Mouse (Mus musculus): ENCODE data around the gene Tmem117. TPM values are rescaled to one million over a fixed set of nuclear protein-coding genes. Genes with fewer than 3 reads are reported as not detected.

The Tmem117 gene
- total and polyA plus RNA-seq, 3 experiments: 0.16 TPM; not detected in 2

DNA sequence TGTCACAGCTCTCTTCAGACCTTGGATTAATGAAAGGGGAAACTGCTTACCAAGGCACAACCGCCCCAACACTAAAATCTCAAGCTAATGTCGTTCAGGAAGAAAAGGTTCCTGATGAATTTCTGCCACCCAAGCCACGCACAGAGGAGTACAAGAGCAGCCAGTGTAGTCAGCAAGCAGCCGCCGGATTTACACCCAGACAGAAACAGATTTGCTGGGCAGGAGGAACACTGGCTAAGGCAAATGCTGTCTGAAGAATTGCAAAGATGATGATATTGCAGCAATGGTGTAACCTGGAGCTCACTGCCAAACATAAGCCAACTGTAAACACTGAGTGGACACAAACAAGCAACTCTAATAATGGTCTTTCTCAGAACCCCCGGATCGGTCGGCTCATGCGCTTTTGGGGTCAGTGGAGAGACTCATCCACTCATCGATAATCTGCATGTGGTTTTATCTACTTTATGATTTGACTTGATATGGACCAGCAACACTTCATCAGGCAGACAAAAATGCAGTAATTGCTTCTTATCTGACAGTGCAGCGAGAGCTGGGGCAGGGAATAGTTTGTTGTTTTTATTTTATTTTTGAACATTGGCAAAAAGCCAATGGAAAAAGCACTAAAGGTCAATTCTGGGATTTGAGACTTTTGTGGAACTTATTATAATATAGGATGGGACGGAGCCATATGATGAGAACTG is 509.8 kb downstream of the Tmem117 start:
- H3K27me3 ChIP-seq (ENCODE audit: insufficient read depth, low read length): peaks cover 4% of the 10 kb centered on the region; the same call in 1 of the 2 replicates
- TF ChIP-seq GATA1 (IDR thresholded peaks at IDR 0.05; ENCODE audit: borderline replicate concordance, low read length): no peak
- DNase-seq (ENCODE audit: low spot score) (no peak), ATAC-seq (ENCODE audit: extremely low read depth, insufficient number of reproducible peaks, low FRiP score, poor library complexity, severe bottlenecking) (no peak)
- peaks cover 40% of the 10 kb centered on the region for H3K9me3 ChIP-seq (replicated peaks)
- H3K4me1 ChIP-seq (ENCODE audit: insufficient read depth, low read depth, low read length): no peaks in the 10 kb centered on the region; the same call in 1 of the 2 replicates
- no peaks in the 10 kb centered on the region for H3K36me3 ChIP-seq (replicated peaks)
- H3K4me3 ChIP-seq (ENCODE audit: low read depth, low read length): no peak overlapping the region

DNA sequence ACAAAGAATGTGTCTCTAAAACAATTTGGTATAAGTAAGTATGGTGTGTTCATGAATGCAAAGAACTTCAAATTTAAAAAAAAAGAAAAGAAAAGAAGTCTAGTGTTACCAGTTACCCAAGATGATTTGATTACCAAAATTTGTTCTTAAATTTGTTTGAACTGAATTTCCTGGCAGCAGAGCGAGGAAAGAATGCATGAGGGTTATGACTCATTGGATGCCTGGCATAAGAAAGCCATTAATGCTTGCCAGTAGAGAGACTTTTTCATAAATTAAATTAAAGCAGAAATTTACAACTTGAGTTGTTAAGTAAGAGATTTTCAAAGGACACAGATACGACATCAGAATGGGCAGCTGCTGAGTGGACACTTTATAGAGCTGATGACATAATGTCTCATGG is 515.1 kb downstream of the Tmem117 start:
- Histone ChIP-seq H3K27me3 (ENCODE audit: insufficient read depth, low read length) (no peaks in the 10 kb centered on the region), H3K9me3 (replicated peaks) (peaks cover 18% of the 10 kb centered on the region), H3K36me3 (replicated peaks) (no peaks in the 10 kb centered on the region), H3K4me1 (ENCODE audit: insufficient read depth, low read depth, low read length) (no peaks in the 10 kb centered on the region), H3K4me3 (ENCODE audit: low read depth, low read length) (no peak overlapping the region)
- DNase-seq (ENCODE audit: low spot score) (no peak), ATAC-seq (ENCODE audit: extremely low read depth, insufficient number of reproducible peaks, low FRiP score, poor library complexity, severe bottlenecking) (no peak)
- TF ChIP-seq GATA1 (IDR thresholded peaks at IDR 0.05; ENCODE audit: borderline replicate concordance, low read length): no peak

DNA sequence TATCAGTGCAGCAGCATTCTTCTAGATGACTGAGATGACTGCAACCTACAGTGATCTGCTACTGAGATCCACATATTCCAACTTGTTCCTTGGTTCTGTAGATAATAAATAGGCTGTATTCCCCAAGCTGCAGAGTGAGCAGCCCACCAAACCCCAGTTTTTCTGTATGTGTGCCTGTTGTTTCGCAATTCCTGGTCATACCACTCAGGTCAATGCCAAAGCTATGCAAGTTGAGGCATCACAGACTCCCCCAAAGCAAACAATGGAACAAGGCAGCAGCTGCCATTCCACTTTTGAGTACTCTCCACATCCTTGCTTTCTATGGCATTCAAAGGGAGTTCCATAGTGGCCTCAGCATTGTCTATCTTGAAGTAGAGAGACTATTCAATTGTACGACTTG is 516.1 kb downstream of the Tmem117 start:
- Histone ChIP-seq H3K4me3 (ENCODE audit: low read depth, low read length) (no peak overlapping the region), H3K36me3 (replicated peaks) (no peaks in the 10 kb centered on the region), H3K9me3 (replicated peaks) (peaks cover 19% of the 10 kb centered on the region), H3K27me3 (ENCODE audit: insufficient read depth, low read length) (no peaks in the 10 kb centered on the region), H3K4me1 (ENCODE audit: insufficient read depth, low read depth, low read length) (no peaks in the 10 kb centered on the region)
- DNase-seq (ENCODE audit: low spot score) (no peak), ATAC-seq (ENCODE audit: extremely low read depth, insufficient number of reproducible peaks, low FRiP score, poor library complexity, severe bottlenecking) (no peak)
- TF ChIP-seq GATA2 (IDR thresholded peaks at IDR 0.05; ENCODE audit: borderline replicate concordance, low read depth, low read length) (no peak), POLR2AphosphoS5 (IDR thresholded peaks at IDR 0.05; ENCODE audit: insufficient replicate concordance, low read depth, low read length) (no peak), TAL1 (conservative IDR thresholded peaks at IDR 0.05; ENCODE audit: low read depth, low read length) (no peak), CTCF (IDR thresholded peaks at IDR 0.05; ENCODE audit: low read depth, low read length) (no peak), GATA1 (IDR thresholded peaks at IDR 0.05; ENCODE audit: borderline replicate concordance, low read length) (no peak)

Other genes starting within 250 kb of the Tmem117 start
- gene Adamts20, start 163.8 kb upstream of the Tmem117 start, total RNA-seq (2014; fragmentation: Nextera tagmentation): not detected in 2 replicates
- gene Adamts20, start 163.8 kb upstream of the Tmem117 start, total RNA-seq (2017): 0.05 and 0.17 TPM in 2 replicates
- gene Adamts20, start 163.8 kb upstream of the Tmem117 start, polyA plus RNA-seq (2012): not detected in 2 replicates
- gene Pus7l, start 85.7 kb upstream of the Tmem117 start, total RNA-seq (2014; fragmentation: Nextera tagmentation): 19.2 and 20.0 TPM in 2 replicates
- gene Pus7l, start 85.7 kb upstream of the Tmem117 start, total RNA-seq (2017): 11.6 and 11.7 TPM in 2 replicates
- 4.9 and 5.6 TPM in 2 replicates for gene Pus7l, start 85.7 kb upstream of the Tmem117 start, polyA plus RNA-seq (2012)
- gene Irak4, start 85.6 kb upstream of the Tmem117 start, total RNA-seq (2014; fragmentation: Nextera tagmentation): 10.4 and 15.5 TPM in 2 replicates
- gene Irak4, start 85.6 kb upstream of the Tmem117 start, total RNA-seq (2017): 14.5 and 15.0 TPM in 2 replicates
- 6.2 and 7.9 TPM in 2 replicates for gene Irak4, start 85.6 kb upstream of the Tmem117 start, polyA plus RNA-seq (2012)
- gene Twf1, start 39.3 kb upstream of the Tmem117 start, total RNA-seq (2014; fragmentation: Nextera tagmentation): 45.6 and 47.5 TPM in 2 replicates
- 25.4 and 28.9 TPM in 2 replicates for gene Twf1, start 39.3 kb upstream of the Tmem117 start, total RNA-seq (2017)
- gene Twf1, start 39.3 kb upstream of the Tmem117 start, polyA plus RNA-seq (2012): 3.9 and 6.6 TPM in 2 replicates